Mouse (Mus musculus) cerebellum, postnatal 14 days (tissue): ENCODE measurements around the gene Cacna1d.

Experiments used
- DNase-seq, 2 experiments: peaks; one replicate each; pipeline ENCODE4 v3.0.0; 2021; ENCODE audit warnings: mixed read lengths in 2 of 2

Gene Cacna1d

GRCm38 (mm10) chr14:30491342-30491741 lies at the start of gene Cacna1d:
TSS of gene Cacna1d (minus strand) at chr14:30491455.
- no peak for DNase-seq

- no peak for DNase-seq
Measured at GRCm38 (mm10) chr14:30533780-30534450, 42.7 kb upstream of the Cacna1d start.

- no peak for DNase-seq
Measured at GRCm38 (mm10) chr14:30531896-30532295, 40.6 kb upstream of the Cacna1d start.

- no peak for DNase-seq
Measured at GRCm38 (mm10) chr14:30531431-30531830, 40.2 kb upstream of the Cacna1d start.

GRCm38 (mm10) chr14:30530726-30531269 lies 39.5 kb upstream of the Cacna1d start:
- peak in 1 of 2 experiments; percentile 38 for DNase-seq

GRCm38 (mm10) chr14:30529454-30529853 lies 38.2 kb upstream of the Cacna1d start:
- no peak for DNase-seq

- no peak for DNase-seq
Measured at GRCm38 (mm10) chr14:30528961-30529360, 37.7 kb upstream of the Cacna1d start.

- DNase-seq: no peak
Measured at GRCm38 (mm10) chr14:30528392-30528791, 37.1 kb upstream of the Cacna1d start.

- no peak for DNase-seq
Measured at GRCm38 (mm10) chr14:30523356-30523755, 32.1 kb upstream of the Cacna1d start.

GRCm38 (mm10) chr14:30519323-30519722 lies 28.1 kb upstream of the Cacna1d start:
- DNase-seq: no peak

- peak; percentile 80 to 86 for DNase-seq
Measured at GRCm38 (mm10) chr14:30515931-30516723, 24.9 kb upstream of the Cacna1d start.

GRCm38 (mm10) chr14:30512896-30513295 lies 21.6 kb upstream of the Cacna1d start:
- DNase-seq: no peak

GRCm38 (mm10) chr14:30510214-30510763 lies 19.0 kb upstream of the Cacna1d start:
- DNase-seq: no peak

GRCm38 (mm10) chr14:30504990-30505389 lies 13.7 kb upstream of the Cacna1d start:
- DNase-seq: no peak

- DNase-seq: peak; percentile 93 to 98
Measured at GRCm38 (mm10) chr14:30498202-30498601, 6.9 kb upstream of the Cacna1d start.

- DNase-seq: peak; percentile 29 to 65
Measured at GRCm38 (mm10) chr14:30494998-30495397, 3.7 kb upstream of the Cacna1d start.

- DNase-seq: no peak
Measured at GRCm38 (mm10) chr14:30493276-30493675, 2.0 kb upstream of the Cacna1d start.

GRCm38 (mm10) chr14:30479361-30479948 lies 11.8 kb downstream of the Cacna1d start, which contains the start of gene Dcp1a:
TSS of gene Dcp1a (plus strand) at chr14:30479535.
- peak; percentile 96 to 98 for DNase-seq

GRCm38 (mm10) chr14:30474416-30474815 lies 16.8 kb downstream of the Cacna1d start:
- DNase-seq: no peak

- DNase-seq: no peak
Measured at GRCm38 (mm10) chr14:30473605-30474004, 17.6 kb downstream of the Cacna1d start.

GRCm38 (mm10) chr14:30463312-30463711 lies 27.9 kb downstream of the Cacna1d start:
- no peak for DNase-seq

GRCm38 (mm10) chr14:30459891-30460523 lies 31.2 kb downstream of the Cacna1d start:
- peak; percentile 91 to 92 for DNase-seq
